Mouse (Mus musculus): ENCODE measurements around the gene Poldip2. TPM values are rescaled to one million over a fixed set of nuclear protein-coding genes. Genes with fewer than 3 reads are reported as not detected.

Gene Poldip2
- polyA plus RNA-seq, 1 experiment from 2014 or later: 185 TPM

GRCm38 (mm10) chr11:78547718-78548460 lies 35.9 kb downstream of the Poldip2 start:
- Histone ChIP-seq H3K4me2 (ENCODE audit: low read length) (no peak overlapping the region), H3K4me3 (ENCODE audit: low read depth, low read length) (no peak overlapping the region), H3K4me1 (ENCODE audit: control insufficient read depth, insufficient read depth, low read length) (peaks cover 16% of the 10 kb centered on the region), H3K9me3 (replicated peaks; ENCODE audit: control insufficient read depth, low read length) (no peaks in the 10 kb centered on the region), H3K27me3 (replicated peaks; ENCODE audit: control insufficient read depth, insufficient read depth, low read length) (no peaks in the 10 kb centered on the region), H3K36me3 (ENCODE audit: control insufficient read depth, insufficient read depth, low read length) (peaks cover 21% of the 10 kb centered on the region), H3K27ac (ENCODE audit: low read depth, low read length) (no peak overlapping the region), H3K9ac (ENCODE audit: low read length) (no peak overlapping the region)
- WGBS: 90% methylated on average over 2 of the region's 2 CpGs
- ATAC-seq (no peak), DNase-seq (ENCODE audit: low spot score) (no peak)

GRCm38 (mm10) chr11:78549491-78549987 lies 37.5 kb downstream of the Poldip2 start:
- 10% methylated on average over 5 of the region's 5 CpGs for WGBS
- H3K4me1 ChIP-seq (ENCODE audit: control insufficient read depth, insufficient read depth, low read length): peaks cover 16% of the 10 kb centered on the region
- H3K27ac ChIP-seq (ENCODE audit: low read depth, low read length): no peak overlapping the region
- H3K27me3 ChIP-seq (replicated peaks; ENCODE audit: control insufficient read depth, insufficient read depth, low read length): no peaks in the 10 kb centered on the region
- peak overlapping the region; percentile 73 for H3K9ac ChIP-seq (ENCODE audit: low read length)
- no peaks in the 10 kb centered on the region for H3K9me3 ChIP-seq (replicated peaks; ENCODE audit: control insufficient read depth, low read length)
- peaks cover 7% of the 10 kb centered on the region; the same call in 1 of the 2 replicates for H3K36me3 ChIP-seq (ENCODE audit: control insufficient read depth, insufficient read depth, low read length)
- DNase-seq (ENCODE audit: low spot score) (no peak), ATAC-seq (no peak)
- H3K4me2 ChIP-seq (ENCODE audit: low read length): peak overlapping the region; percentile 79
- peak overlapping the region; percentile 59 for H3K4me3 ChIP-seq (ENCODE audit: low read depth, low read length)

- H3K27ac ChIP-seq (ENCODE audit: low read depth, low read length): peak within 1 kb of the TSS; percentile 77
- peak within 1 kb of the TSS; percentile 59 for H3K4me3 ChIP-seq (ENCODE audit: low read depth, low read length)
- peak; percentile 100 for ATAC-seq
- peak; percentile 99 for DNase-seq (ENCODE audit: low spot score)
- H3K4me2 ChIP-seq (ENCODE audit: low read length): peak within 1 kb of the TSS; percentile 79
- H3K36me3 ChIP-seq (ENCODE audit: control insufficient read depth, insufficient read depth, low read length): peaks cover 4% of the 10 kb centered on the region; the same call in 1 of the 2 replicates
- under 1% methylated on average over 58 of the region's 60 CpGs for WGBS
- peaks cover 16% of the 10 kb centered on the region for H3K4me1 ChIP-seq (ENCODE audit: control insufficient read depth, insufficient read depth, low read length)
- H3K27me3 ChIP-seq (replicated peaks; ENCODE audit: control insufficient read depth, insufficient read depth, low read length): no peaks in the 10 kb centered on the region
- H3K9me3 ChIP-seq (replicated peaks; ENCODE audit: control insufficient read depth, low read length): no peaks in the 10 kb centered on the region
- peak within 1 kb of the TSS; percentile 73 for H3K9ac ChIP-seq (ENCODE audit: low read length)
Measured at GRCm38 (mm10) chr11:78550168-78551058, 38.4 kb downstream of the Poldip2 start, which contains the start of gene Tmem97. Gene Tmem97, minus strand, starts transcription at chr11:78550777.

GRCm38 (mm10) chr11:78551059-78551398 lies 39.0 kb downstream of the Poldip2 start:
- H3K4me1 ChIP-seq (ENCODE audit: control insufficient read depth, insufficient read depth, low read length): peaks cover 16% of the 10 kb centered on the region
- no peaks in the 10 kb centered on the region for H3K27me3 ChIP-seq (replicated peaks; ENCODE audit: control insufficient read depth, insufficient read depth, low read length)
- ATAC-seq (peak; percentile 43), DNase-seq (ENCODE audit: low spot score) (no peak)
- 33% methylated on average over 6 of the region's 6 CpGs for WGBS
- H3K27ac ChIP-seq (ENCODE audit: low read depth, low read length): peak overlapping the region; percentile 70
- H3K9me3 ChIP-seq (replicated peaks; ENCODE audit: control insufficient read depth, low read length): no peaks in the 10 kb centered on the region
- peak overlapping the region; percentile 59 for H3K4me3 ChIP-seq (ENCODE audit: low read depth, low read length)
- peak overlapping the region; percentile 66 for H3K9ac ChIP-seq (ENCODE audit: low read length)
- no peaks in the 10 kb centered on the region for H3K36me3 ChIP-seq (ENCODE audit: control insufficient read depth, insufficient read depth, low read length)
- H3K4me2 ChIP-seq (ENCODE audit: low read length): peak overlapping the region; percentile 79

GRCm38 (mm10) chr11:78555623-78556022 lies 43.6 kb downstream of the Poldip2 start:
- Histone ChIP-seq H3K4me1 (ENCODE audit: control insufficient read depth, insufficient read depth, low read length) (peaks cover 3% of the 10 kb centered on the region; the same call in 1 of the 2 replicates), H3K9me3 (replicated peaks; ENCODE audit: control insufficient read depth, low read length) (no peaks in the 10 kb centered on the region), H3K9ac (ENCODE audit: low read length) (no peak overlapping the region), H3K27ac (ENCODE audit: low read depth, low read length) (no peak overlapping the region), H3K4me3 (ENCODE audit: low read depth, low read length) (no peak overlapping the region), H3K27me3 (replicated peaks; ENCODE audit: control insufficient read depth, insufficient read depth, low read length) (no peaks in the 10 kb centered on the region), H3K36me3 (ENCODE audit: control insufficient read depth, insufficient read depth, low read length) (no peaks in the 10 kb centered on the region), H3K4me2 (ENCODE audit: low read length) (no peak overlapping the region)
- ATAC-seq (no peak), DNase-seq (ENCODE audit: low spot score) (no peak)
- WGBS: 87% methylated on average over 3 of the region's 3 CpGs

- no peak overlapping the region for H3K4me3 ChIP-seq (ENCODE audit: low read depth, low read length)
- H3K27ac ChIP-seq (ENCODE audit: low read depth, low read length): no peak overlapping the region
- WGBS: 87% methylated on average over 4 of the region's 4 CpGs
- H3K4me2 ChIP-seq (ENCODE audit: low read length): no peak overlapping the region
- no peak for ATAC-seq
- no peak for DNase-seq (ENCODE audit: low spot score)
- no peaks in the 10 kb centered on the region for H3K36me3 ChIP-seq (ENCODE audit: control insufficient read depth, insufficient read depth, low read length)
- peaks cover 1% of the 10 kb centered on the region; the same call in 1 of the 2 replicates for H3K4me1 ChIP-seq (ENCODE audit: control insufficient read depth, insufficient read depth, low read length)
- no peaks in the 10 kb centered on the region for H3K27me3 ChIP-seq (replicated peaks; ENCODE audit: control insufficient read depth, insufficient read depth, low read length)
- no peak overlapping the region for H3K9ac ChIP-seq (ENCODE audit: low read length)
- H3K9me3 ChIP-seq (replicated peaks; ENCODE audit: control insufficient read depth, low read length): no peaks in the 10 kb centered on the region
Measured at GRCm38 (mm10) chr11:78556070-78556469, 44.1 kb downstream of the Poldip2 start.

- no peaks in the 10 kb centered on the region for H3K27me3 ChIP-seq (replicated peaks; ENCODE audit: control insufficient read depth, insufficient read depth, low read length)
- 52% methylated on average over 8 of the region's 8 CpGs for WGBS
- H3K4me1 ChIP-seq (ENCODE audit: control insufficient read depth, insufficient read depth, low read length): no peaks in the 10 kb centered on the region
- H3K9ac ChIP-seq (ENCODE audit: low read length): no peak overlapping the region
- H3K4me3 ChIP-seq (ENCODE audit: low read depth, low read length): no peak overlapping the region
- no peaks in the 10 kb centered on the region for H3K36me3 ChIP-seq (ENCODE audit: control insufficient read depth, insufficient read depth, low read length)
- DNase-seq (ENCODE audit: low spot score) (no peak), ATAC-seq (no peak)
- no peaks in the 10 kb centered on the region for H3K9me3 ChIP-seq (replicated peaks; ENCODE audit: control insufficient read depth, low read length)
- no peak overlapping the region for H3K4me2 ChIP-seq (ENCODE audit: low read length)
- H3K27ac ChIP-seq (ENCODE audit: low read depth, low read length): no peak overlapping the region
Measured at GRCm38 (mm10) chr11:78557241-78557640, 45.2 kb downstream of the Poldip2 start.

- Histone ChIP-seq H3K4me2 (ENCODE audit: low read length) (no peak overlapping the region), H3K9ac (ENCODE audit: low read length) (no peak overlapping the region), H3K27ac (ENCODE audit: low read depth, low read length) (no peak overlapping the region), H3K36me3 (ENCODE audit: control insufficient read depth, insufficient read depth, low read length) (no peaks in the 10 kb centered on the region), H3K4me1 (ENCODE audit: control insufficient read depth, insufficient read depth, low read length) (no peaks in the 10 kb centered on the region), H3K9me3 (replicated peaks; ENCODE audit: control insufficient read depth, low read length) (no peaks in the 10 kb centered on the region), H3K27me3 (replicated peaks; ENCODE audit: control insufficient read depth, insufficient read depth, low read length) (no peaks in the 10 kb centered on the region), H3K4me3 (ENCODE audit: low read depth, low read length) (no peak overlapping the region)
- DNase-seq (ENCODE audit: low spot score) (peak; percentile 92), ATAC-seq (peak; percentile 76)
- WGBS: 14% methylated on average over 4 of the region's 4 CpGs
Measured at GRCm38 (mm10) chr11:78560447-78560846, 48.5 kb downstream of the Poldip2 start.
